Mouse (Mus musculus) ovary, postnatal 36 days (tissue): ENCODE measurements around the gene Egflam.

Experiments
- DNase-seq: peaks from one replicate; pipeline ENCODE4 v3.0.0; 2022; ENCODE audit warnings: low spot score, mixed read lengths

Egflam gene

DNA sequence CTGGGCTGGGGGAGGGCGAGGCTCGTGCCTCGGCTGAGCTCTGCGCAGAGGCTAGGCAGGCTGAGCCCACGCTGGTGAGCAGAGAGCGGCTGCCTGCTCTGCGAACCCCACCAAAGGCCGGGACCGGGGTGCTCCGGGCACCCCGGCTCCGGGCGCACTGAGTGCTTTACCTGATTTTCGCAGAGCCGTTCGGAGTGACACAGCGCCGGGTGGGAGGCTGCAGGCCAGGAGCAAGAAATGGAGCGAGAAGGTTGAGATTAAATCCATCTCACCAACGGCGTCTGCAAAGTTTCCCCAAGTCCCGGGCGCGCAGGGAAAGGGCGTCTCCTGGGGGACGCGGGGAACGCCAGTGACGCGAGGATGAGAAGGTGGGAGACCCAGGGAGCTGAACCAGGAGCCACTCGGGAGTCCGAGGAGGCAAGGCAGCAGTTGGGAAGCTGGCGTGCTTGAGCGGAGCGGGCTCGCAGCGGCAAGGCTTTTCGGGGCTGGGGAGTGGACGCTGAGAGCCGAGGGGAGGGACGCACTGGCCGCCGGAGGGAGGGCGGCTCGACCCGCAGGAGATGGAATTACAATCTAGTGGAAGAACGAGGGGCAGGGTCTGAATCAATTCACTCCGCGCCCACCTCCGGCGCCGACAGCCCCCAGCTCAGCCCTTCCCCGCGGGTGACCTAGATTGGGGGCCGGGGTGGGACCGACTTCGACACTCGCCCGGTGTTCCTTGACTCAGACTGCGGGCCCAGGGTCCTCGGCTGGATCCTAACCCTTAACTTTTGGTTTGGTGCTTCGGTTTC lies at the start of gene Egflam:
TSS of gene Egflam (minus strand) at position 578 of the 791 bp plus-strand sequence.
- peak; percentile 54 for DNase-seq

- DNase-seq = no peak
Observed at GRCm38 (mm10) chr15:7443396-7444315, 45.5 kb upstream of the Egflam start.

DNA sequence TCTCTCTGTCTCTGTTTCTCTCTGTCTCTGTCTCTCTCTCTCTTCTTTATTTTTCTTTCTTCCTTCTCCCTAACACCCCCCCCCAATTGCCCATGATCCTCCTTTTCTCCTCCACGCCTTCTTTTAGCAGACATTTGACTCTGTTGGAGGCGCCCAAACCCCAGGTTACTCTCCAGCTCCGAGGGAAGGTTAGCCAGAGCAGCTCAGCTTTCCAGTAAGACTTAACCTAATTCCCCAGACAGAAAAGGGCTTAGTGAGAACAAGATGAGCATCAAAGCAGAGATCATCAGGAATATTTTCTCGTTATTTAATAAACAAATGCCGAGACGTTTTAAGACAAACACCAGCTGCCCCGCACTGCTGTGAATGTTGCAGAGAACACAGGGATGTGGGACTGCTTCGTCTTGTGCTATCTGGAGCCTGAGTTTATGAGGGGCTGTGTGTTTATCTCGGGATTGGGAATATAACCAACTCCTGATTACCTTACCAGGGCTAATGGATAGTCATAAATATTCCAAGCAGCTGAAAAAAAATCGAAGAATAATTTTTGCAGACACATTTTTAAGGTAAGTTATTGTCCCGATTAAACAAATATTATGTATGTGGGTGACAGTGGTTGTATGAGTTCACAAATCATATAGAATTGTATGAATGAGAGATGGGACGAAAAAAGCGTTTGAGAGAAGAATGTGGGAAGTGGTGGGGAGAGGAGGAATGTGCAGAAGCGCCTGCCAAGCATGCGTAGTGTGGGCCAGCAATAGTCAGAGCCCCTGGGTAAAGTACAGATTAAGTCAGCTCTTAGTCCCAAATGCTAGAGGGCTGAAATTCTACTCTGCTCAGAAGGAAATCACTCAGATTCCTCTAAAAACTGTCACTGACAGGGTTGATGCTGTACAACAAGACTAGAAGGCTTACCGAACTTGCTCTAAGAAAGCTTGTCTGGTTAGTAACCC lies 44.2 kb upstream of the Egflam start:
- DNase-seq = no peak

- DNase-seq = no peak
Observed at GRCm38 (mm10) chr15:7424282-7424681, 26.1 kb upstream of the Egflam start.

DNA sequence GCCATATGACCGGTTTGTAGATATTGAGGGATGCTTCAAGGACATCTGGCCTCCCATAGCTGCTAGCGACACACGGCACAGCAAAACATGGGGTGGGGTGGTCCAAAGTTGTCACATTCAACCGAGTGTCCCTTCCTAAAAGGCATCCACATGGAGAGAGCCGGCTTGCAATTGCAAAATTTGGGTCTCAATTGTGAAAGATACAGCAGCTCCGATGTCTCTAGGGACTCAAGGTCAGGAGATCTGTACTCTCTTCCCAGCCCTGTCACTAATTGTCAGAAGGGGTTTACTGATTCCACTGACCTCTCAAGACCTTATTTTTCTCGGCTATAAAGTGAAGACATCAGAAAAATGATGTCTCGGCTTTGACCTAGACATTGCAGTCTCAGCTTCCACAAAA lies 6.3 kb upstream of the Egflam start:
- DNase-seq = no peak

DNA sequence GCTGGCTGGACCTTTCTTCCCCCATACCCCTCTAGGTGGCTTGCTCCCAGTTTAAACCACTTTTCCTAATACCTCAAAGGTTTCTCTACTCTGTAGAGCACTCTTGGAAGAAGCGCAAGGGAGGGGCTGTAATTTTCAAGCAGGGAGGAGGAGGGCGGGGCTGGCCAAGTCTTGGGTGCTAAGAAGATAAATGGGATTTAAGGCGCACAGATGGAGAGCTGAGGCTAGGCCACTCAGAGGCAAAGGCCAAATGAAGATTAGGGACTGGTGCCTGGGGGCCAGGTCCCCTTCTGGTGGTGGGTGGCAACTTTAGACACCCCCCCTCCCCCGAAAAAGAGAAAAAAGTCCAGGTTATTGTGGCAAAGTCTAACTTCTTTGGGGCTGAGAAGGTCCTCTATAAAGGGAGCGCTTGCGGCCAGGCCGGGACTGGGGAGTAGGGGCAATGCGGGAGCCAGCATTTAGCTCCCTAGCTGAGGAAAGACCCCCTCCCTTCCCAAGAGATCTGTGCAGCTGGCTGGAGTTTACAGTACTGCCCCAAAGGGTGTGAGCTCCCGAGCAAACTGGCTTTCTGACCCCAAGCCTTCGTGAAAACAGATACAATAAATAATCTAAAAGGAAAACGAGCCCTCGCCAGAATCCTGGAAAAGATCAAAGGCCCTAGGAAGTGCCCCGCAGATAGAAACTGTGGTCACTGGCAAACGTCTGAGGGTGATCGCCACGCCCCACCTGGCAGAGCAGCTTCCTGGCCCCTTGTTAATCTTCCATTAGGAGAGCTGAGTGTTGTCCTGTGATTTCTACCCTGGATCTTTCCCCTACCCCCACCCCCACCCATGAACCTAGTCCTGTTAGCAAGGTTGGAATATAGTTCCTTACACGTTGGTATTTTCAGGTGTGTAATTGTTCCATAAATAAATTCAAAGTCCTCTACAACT lies 680 bp upstream of the Egflam start:
- DNase-seq = peak; percentile 26

- no peak for DNase-seq
Observed at GRCm38 (mm10) chr15:7397446-7397817, 763 bp downstream of the Egflam start.

- DNase-seq = no peak
Observed at GRCm38 (mm10) chr15:7383349-7383748, 14.8 kb downstream of the Egflam start.

DNA sequence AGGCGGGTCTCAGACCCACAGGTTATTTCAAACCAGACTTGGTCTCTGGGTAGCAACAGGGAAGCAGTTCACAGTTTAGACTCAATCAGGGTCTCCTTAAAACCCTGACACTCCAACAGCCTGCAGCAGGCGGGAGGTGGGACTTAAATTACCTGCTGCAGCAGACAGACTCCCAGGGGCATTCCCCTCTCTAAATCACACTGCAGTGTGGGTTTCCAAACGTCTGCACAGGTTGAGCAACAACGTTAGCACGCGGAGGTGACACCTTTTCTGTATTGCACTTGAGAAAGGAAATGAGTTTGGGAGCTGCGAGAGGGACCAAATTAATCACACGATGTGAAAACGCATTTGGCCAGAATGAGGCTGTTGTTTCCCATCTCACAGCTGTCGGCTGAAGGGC lies 15.7 kb downstream of the Egflam start:
- no peak for DNase-seq

- DNase-seq = peak; percentile 11
Observed at GRCm38 (mm10) chr15:7352635-7353051, 45.6 kb downstream of the Egflam start.

GRCm38 (mm10) chr15:7340703-7341309 lies 57.4 kb downstream of the Egflam start:
- no peak for DNase-seq

- no peak for DNase-seq
Observed at GRCm38 (mm10) chr15:7334517-7335298, 63.5 kb downstream of the Egflam start.

DNA sequence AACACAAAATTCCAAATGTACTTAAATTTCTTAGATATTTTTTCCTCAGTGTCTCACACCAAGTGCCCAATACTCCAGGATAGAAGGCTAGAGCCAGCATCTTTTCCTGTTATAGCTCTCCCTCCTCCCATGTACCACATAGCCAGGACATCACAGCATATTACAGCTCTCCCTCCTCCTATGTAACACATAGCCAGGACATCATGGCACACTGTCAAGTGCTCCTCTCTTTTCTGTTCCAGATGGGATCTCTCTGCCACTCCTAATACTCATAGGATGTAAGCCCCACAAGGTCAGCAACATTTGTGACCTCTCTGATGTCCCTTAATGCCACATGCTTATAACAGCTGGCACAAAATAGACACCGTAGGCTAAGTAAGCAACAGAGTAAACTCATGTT lies 65.3 kb downstream of the Egflam start:
- no peak for DNase-seq

DNA sequence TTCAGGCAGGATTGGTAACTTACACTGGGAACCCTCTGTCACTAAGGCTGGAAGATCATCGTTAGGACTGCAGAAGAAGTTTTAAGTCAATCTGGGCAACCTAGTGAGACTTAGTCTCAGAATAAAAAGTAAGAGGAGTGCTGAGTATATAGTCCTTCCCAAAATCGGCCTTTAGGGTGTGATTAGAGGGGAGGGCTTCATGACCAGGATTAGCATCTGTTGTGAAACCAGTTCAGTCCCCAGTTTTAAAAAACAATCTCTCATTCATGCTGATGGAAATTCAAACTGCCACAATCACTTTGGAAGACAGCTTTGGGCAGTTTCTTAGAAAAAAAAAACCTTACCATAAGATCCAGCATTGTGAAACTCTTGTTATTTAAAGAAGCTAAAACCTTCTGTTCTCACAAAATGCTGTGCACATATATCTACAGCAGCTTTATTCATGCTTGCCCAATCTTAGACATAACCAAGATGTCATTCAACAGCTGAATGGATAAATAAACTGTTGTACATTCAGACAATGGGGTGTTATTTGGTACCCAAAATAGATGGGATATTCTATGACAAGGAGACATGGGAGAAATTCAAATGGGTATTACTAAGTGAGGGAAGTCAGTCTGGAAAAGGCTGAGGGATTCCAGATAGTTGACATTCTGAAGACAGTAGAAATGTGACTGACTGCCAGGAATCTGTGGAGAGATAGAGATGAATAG lies 75.4 kb downstream of the Egflam start:
- DNase-seq = no peak

DNA sequence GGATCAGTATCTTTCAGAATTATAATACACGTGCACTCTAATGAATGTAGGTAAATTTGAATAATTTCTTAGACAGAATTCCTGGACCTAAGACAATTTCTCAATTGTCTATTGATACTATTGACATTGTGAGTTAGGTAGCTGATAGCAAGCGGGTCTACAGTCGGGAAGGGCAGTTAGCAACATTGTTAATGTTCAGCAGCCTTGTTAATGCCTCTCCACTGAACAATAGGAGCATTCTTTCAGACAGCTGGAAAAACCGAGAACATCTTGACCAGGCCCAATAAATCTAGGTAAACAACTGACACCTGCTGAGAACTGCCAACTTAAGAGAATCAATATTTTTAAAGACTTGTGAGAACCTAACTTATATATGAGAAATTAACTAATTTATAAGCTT lies 77.3 kb downstream of the Egflam start:
- DNase-seq = no peak

DNA sequence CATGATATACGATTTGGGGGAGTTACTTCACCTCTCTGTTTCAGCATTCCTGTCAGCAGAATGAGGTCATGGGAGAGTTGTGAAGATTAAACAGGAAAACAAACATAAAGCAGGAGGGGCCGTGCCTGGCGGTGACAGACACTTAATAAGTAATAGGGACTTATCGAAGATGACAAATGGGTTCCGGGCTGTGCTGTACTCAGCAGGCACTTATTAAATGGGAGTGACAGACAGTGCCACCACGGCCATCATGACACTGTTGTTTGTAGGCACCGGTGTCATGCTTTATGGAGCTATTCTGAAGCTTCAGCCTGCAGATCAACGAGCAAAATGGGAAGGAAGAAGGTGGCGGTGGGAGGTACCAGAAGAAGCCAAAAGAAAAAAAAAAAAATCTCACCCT lies 82.7 kb downstream of the Egflam start:
- no peak for DNase-seq

DNA sequence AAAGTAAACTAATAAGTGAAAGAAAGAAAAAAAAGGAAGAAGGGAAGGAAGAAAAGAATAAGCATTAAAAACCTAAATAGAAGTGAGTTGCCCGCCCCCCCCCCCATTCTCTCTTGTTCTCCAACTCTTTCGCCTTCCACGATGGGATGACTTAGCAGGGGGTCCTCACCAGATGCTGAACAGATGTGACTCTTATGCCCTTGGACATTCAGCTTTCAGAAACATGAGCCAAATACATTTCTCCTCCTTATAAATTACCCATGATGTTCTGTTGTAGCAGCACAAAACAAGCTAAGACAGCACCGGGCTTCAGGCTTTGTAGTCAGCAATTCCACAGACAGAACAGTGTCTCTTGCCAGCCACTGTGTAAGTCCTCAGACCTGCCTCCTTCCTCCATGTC lies 89.5 kb downstream of the Egflam start:
- DNase-seq = no peak

DNA sequence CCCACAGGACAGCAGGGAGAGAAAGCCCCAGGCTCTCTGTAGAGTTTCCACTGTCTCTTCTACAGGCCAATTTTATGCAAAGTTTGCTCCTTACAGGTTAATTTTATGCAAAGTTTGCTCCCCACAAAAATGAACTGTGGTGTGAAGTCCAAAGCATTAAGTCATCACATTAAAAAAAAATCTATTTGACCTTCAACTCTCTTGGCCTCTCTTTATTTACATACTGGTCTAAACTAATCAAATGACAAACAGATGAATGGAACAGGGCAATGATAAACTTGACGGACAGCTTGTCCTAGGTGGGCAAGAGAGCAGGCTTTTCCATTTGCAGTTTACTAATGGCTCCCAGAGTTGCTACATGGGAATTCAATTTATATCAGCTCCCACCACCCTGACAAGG lies 98.3 kb downstream of the Egflam start:
- no peak for DNase-seq

DNA sequence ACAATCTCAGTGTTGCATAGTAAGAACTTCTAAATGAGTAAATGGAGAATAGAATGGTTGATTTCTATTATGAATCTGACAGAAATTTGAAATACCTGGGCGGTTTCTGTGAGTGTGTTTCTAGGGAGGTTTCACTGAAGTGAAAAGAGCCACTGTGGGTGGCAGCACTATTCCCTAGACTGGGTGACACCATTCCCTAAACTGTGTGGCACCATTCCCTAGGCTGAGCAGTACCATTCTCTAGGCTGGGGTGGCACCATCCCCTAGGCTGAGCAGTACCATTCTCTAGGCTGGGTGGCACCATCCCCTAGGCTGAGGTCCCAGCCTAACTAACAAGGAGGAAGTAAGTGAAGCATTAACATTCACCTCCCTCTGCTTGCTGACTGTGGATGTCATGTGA lies 103.0 kb downstream of the Egflam start:
- no peak for DNase-seq
